Mouse (Mus musculus) stomach, postnatal 0 days (tissue): ENCODE data around the gene Uck2.

Experiments
- CTCF ChIP-seq: IDR thresholded peaks from 2 replicates; pipeline ENCODE4 v1.5.1; 2016; ENCODE audit warnings: antibody characterized with exemption, low read depth, mild to moderate bottlenecking, moderate library complexity
- EP300 ChIP-seq: optimal IDR thresholded peaks from 2 replicates; pipeline ENCODE3; 2016; ENCODE audit warnings: antibody characterized with exemption

DNA sequence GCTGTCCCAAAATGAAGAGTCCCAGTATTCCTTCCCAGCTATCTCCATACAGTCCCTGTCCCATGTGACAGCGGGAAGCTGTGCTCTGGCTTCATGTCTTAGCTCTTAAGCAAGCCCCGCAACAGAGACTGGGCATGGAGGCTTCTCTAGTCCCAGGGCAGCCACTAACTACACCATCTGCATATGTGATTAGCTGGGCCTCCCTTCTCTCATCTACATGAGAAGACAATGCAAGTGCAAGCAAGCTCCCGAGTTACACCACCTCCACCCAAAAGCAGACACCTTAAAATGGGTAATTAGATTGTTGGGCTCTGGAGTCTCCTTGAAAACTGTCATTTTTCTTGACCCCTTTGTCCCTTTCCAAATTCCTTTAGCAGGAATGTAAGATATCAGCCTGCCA lies 3.0 kb downstream of the Uck2 start:
- no peak for TF ChIP-seq CTCF
- no peak for TF ChIP-seq EP300
